Mouse (Mus musculus): Measurements from ENCODE around the gene Zbtb38. TPM values are rescaled to one million over a fixed set of nuclear protein-coding genes. Genes with fewer than 3 reads are reported as not detected.
A peak's percentile ranks its signal among the peaks of the same experiment; 100 is the strongest.

Gene Zbtb38
- polyA plus RNA-seq, 1 experiment: 16.1 TPM

GRCm38 (mm10) chr9:96710241-96710946 is 42.2 kb downstream of the Zbtb38 start:
- 62% methylated on average over 15 of the region's 15 CpGs for WGBS
- peaks cover 22% of the 10 kb centered on the region for H3K4me1 ChIP-seq (ENCODE audit: control insufficient read depth, insufficient read depth, low read length)
- no peak for TF ChIP-seq POLR2A (IDR thresholded peaks at IDR 0.05; ENCODE audit: borderline replicate concordance, extremely low read depth, low read depth, low read length)
- no peak for TF ChIP-seq CTCF (IDR thresholded peaks at IDR 0.05; ENCODE audit: insufficient read depth, low read length)
- no peak for DNase-seq
- H3K4me3 ChIP-seq (replicated peaks; ENCODE audit: extremely low read depth, low read depth, low read length): no peak overlapping the region

GRCm38 (mm10) chr9:96708905-96709304 is 43.7 kb downstream of the Zbtb38 start:
- DNase-seq: no peak
- Histone ChIP-seq H3K4me3 (replicated peaks; ENCODE audit: extremely low read depth, low read depth, low read length) (no peak overlapping the region), H3K4me1 (ENCODE audit: control insufficient read depth, insufficient read depth, low read length) (peaks cover 21% of the 10 kb centered on the region)
- TF ChIP-seq CTCF (IDR thresholded peaks at IDR 0.05; ENCODE audit: insufficient read depth, low read length) (no peak), POLR2A (IDR thresholded peaks at IDR 0.05; ENCODE audit: borderline replicate concordance, extremely low read depth, low read depth, low read length) (no peak)
- WGBS: 95% methylated on average over 9 of the region's 9 CpGs

DNA sequence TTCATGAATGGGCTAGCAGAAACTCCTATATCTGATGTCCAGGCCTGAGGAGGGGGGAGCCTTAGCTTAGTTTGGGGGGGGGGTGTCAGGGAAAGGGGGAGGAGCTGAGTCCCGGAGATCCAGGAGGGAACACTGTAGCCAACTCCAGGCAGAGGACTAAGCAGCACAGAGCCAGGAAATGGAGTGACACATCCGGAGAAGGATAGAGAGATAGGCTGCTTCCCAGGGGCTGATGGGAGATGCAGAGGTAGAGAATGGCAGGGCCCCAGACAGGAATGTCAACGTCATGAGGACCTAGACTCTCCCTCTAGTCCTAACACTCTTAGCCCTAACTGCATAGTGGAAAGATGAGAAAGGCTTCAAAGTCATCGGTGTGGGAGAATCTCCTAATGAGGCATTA is 44.7 kb downstream of the Zbtb38 start:
- 44% methylated on average over 4 of the region's 4 CpGs for WGBS
- no peak for DNase-seq
- Histone ChIP-seq H3K4me3 (replicated peaks; ENCODE audit: extremely low read depth, low read depth, low read length) (no peak overlapping the region), H3K4me1 (ENCODE audit: control insufficient read depth, insufficient read depth, low read length) (peaks cover 21% of the 10 kb centered on the region)
- TF ChIP-seq POLR2A (IDR thresholded peaks at IDR 0.05; ENCODE audit: borderline replicate concordance, extremely low read depth, low read depth, low read length) (no peak), CTCF (IDR thresholded peaks at IDR 0.05; ENCODE audit: insufficient read depth, low read length) (no peak)

- no peak overlapping the region for H3K4me3 ChIP-seq (replicated peaks; ENCODE audit: extremely low read depth, low read depth, low read length)
These were observed 46.9 kb downstream of the Zbtb38 start for GRCm38 (mm10) chr9:96705576-96706285.

DNA sequence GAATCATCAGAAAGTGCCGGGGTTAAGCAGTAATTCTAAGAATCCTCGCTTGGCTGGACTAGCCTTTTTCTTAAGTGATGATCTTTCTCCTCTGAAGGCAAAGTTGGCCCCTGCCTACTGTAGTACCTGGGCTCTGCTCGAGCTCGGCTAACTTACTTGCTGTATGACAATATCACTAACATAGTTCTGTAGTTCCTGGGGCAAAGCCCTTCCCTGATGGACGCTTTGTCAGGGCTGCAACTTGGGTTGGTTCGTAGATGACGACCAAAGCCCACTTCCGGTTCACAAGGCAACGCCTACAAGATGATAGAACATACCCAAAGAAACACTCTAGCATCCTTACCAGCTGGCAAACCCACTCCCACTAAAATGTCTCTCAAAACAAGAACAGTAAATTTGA is 47.7 kb downstream of the Zbtb38 start:
- peaks cover 16% of the 10 kb centered on the region for H3K4me1 ChIP-seq (ENCODE audit: control insufficient read depth, insufficient read depth, low read length)
- DNase-seq: no peak
- TF ChIP-seq POLR2A (IDR thresholded peaks at IDR 0.05; ENCODE audit: borderline replicate concordance, extremely low read depth, low read depth, low read length) (no peak), CTCF (IDR thresholded peaks at IDR 0.05; ENCODE audit: insufficient read depth, low read length) (no peak)
- 75% methylated on average over 9 of the region's 9 CpGs for WGBS
- H3K4me3 ChIP-seq (replicated peaks; ENCODE audit: extremely low read depth, low read depth, low read length): no peak overlapping the region

More at GRCm38 (mm10) chr9:96705576-96706285, 46.9 kb downstream of the Zbtb38 start:
- DNase-seq: no peak
- TF ChIP-seq POLR2A (IDR thresholded peaks at IDR 0.05; ENCODE audit: borderline replicate concordance, extremely low read depth, low read depth, low read length) (no peak), CTCF (IDR thresholded peaks at IDR 0.05; ENCODE audit: insufficient read depth, low read length) (no peak)
- H3K4me1 ChIP-seq (ENCODE audit: control insufficient read depth, insufficient read depth, low read length): peaks cover 21% of the 10 kb centered on the region
- WGBS: 13% methylated on average over 11 of the region's 11 CpGs

DNA sequence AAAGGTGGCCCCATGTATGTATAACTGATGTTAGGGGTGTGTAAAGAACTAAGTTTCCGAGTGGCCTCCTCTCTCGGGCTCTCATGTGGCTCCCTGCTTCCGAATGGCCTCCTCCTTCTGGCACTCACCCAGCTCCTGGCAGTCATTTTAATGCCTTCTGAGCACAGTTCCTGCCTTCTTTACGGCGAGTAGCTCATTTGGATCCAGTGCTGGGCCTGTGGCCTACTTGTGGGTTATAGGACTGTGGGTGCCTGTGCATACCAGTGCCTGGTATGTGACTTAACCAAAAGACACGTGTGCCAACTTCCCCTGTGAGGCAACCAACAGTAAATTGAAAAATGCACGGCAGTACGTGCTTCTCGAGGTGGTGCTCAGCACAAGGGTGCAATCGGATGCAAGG is 50.7 kb downstream of the Zbtb38 start:
- no peak for DNase-seq
- Histone ChIP-seq H3K4me3 (replicated peaks; ENCODE audit: extremely low read depth, low read depth, low read length) (no peak overlapping the region), H3K4me1 (ENCODE audit: control insufficient read depth, insufficient read depth, low read length) (peaks cover 13% of the 10 kb centered on the region)
- TF ChIP-seq POLR2A (IDR thresholded peaks at IDR 0.05; ENCODE audit: borderline replicate concordance, extremely low read depth, low read depth, low read length): no peak
- TF ChIP-seq CTCF (IDR thresholded peaks at IDR 0.05; ENCODE audit: insufficient read depth, low read length): no peak
- WGBS: 71% methylated on average over 10 of the region's 10 CpGs

DNA sequence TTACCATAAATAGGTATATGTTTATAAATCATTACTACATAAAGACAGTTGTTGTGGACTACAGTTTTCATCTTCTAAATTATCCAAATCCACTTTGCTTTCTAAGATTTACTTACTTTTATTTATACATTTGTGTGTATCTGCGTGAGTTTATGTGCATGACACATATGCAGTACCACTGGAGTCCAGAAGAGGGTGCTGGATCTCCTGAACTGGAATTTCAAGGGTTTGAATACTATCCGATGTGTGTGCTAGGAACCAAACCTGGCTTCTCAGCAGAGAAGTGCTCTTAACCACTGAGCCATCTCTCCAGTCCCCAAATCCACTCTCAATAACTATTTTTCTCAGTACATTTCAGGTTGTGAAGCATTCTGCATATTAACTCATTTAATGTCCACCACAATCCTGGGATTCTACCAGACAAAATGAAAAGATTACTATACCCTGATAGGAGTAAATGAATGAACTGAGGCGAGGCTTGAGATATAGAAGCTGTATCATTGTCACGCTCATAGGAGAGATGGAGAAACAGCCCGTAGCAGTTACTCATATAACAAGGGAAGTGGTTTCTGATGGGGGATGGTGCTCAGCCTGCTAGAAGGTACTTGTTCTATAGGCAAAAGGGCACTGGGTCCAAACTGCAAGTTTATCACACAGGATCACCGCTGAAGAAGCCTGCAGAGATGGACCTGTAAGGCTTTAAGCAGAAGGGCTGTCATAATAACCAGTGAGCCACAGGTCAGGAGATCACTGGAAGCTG is 53.2 kb downstream of the Zbtb38 start:
- no peak for DNase-seq
- TF ChIP-seq POLR2A (IDR thresholded peaks at IDR 0.05; ENCODE audit: borderline replicate concordance, extremely low read depth, low read depth, low read length) (no peak), CTCF (IDR thresholded peaks at IDR 0.05; ENCODE audit: insufficient read depth, low read length) (no peak)
- no peaks in the 10 kb centered on the region for H3K4me1 ChIP-seq (ENCODE audit: control insufficient read depth, insufficient read depth, low read length)
- WGBS: 97% methylated on average over 6 of the region's 6 CpGs
- H3K4me3 ChIP-seq (replicated peaks; ENCODE audit: extremely low read depth, low read depth, low read length): no peak overlapping the region

GRCm38 (mm10) chr9:96696788-96697492 is 55.7 kb downstream of the Zbtb38 start:
- DNase-seq: no peak
- WGBS: 71% methylated on average over 14 of the region's 14 CpGs
- H3K4me3 ChIP-seq (replicated peaks; ENCODE audit: extremely low read depth, low read depth, low read length): no peak overlapping the region
- no peaks in the 10 kb centered on the region for H3K4me1 ChIP-seq (ENCODE audit: control insufficient read depth, insufficient read depth, low read length)
- TF ChIP-seq POLR2A (IDR thresholded peaks at IDR 0.05; ENCODE audit: borderline replicate concordance, extremely low read depth, low read depth, low read length) (no peak), CTCF (IDR thresholded peaks at IDR 0.05; ENCODE audit: insufficient read depth, low read length) (no peak)

DNA sequence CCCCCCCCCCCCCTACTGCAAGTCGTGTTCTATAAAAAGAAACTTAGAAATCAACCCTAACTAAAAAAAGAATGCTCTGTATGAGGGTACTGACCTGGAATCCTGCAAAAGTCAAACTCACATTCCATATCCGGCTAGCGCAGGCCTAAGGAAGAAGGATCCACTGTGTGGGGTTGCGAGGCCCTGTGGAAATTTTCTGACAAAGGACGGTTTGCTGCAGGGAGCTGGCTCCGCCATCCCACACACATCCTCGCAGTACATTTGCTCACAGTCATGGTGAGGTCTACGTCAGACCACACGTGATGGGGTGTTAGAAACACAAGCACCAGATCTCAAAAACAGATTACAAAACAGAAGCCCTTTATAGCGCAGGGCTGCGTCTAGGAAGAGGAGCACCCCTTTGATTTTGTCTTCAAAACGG is 56.5 kb downstream of the Zbtb38 start:
- H3K4me1 ChIP-seq (ENCODE audit: control insufficient read depth, insufficient read depth, low read length): no peaks in the 10 kb centered on the region
- no peak for DNase-seq
- TF ChIP-seq CTCF (IDR thresholded peaks at IDR 0.05; ENCODE audit: insufficient read depth, low read length): no peak
- peak; percentile 57; the same call in 1 of the 2 replicates for TF ChIP-seq POLR2A (IDR thresholded peaks at IDR 0.05; ENCODE audit: borderline replicate concordance, extremely low read depth, low read depth, low read length)
- 65% methylated on average over 12 of the region's 12 CpGs for WGBS
- peak overlapping the region; percentile 3 for H3K4me3 ChIP-seq (replicated peaks; ENCODE audit: extremely low read depth, low read depth, low read length)

All from lung, adult 2 months (tissue).